Mouse (Mus musculus): Measurements from ENCODE around the gene Bcl2. TPM values are rescaled to one million over a fixed set of nuclear protein-coding genes. Genes with fewer than 3 reads are reported as not detected.
"Not testable (repeated sequence)": the region's sequence is repeated elsewhere in the genome, so short reads cannot be mapped to it uniquely, and the experiment has no call there.

Bcl2 gene
- polyA plus RNA-seq, 1 experiment from 2014 or later: 8.8 TPM

GRCm38 (mm10) chr1:106739810-106740209 lies 25.7 kb upstream of the Bcl2 start:
- H3K27me3 ChIP-seq (replicated peaks): no peaks in the 10 kb centered on the region
- 85% methylated on average over 5 of the region's 5 CpGs for WGBS
- no peak overlapping the region for H3K4me2 ChIP-seq
- H3K36me3 ChIP-seq: peaks cover 27% of the 10 kb centered on the region
- H3K27ac ChIP-seq (ENCODE audit: poor library complexity, severe bottlenecking): no peak overlapping the region
- H3K4me3 ChIP-seq: no peak overlapping the region
- no peaks in the 10 kb centered on the region for H3K9me3 ChIP-seq (replicated peaks)
- no peak for ATAC-seq (ENCODE audit: insufficient number of reproducible peaks, low FRiP score)
- no peak overlapping the region for H3K9ac ChIP-seq
- no peaks in the 10 kb centered on the region for H3K4me1 ChIP-seq (replicated peaks)

DNA sequence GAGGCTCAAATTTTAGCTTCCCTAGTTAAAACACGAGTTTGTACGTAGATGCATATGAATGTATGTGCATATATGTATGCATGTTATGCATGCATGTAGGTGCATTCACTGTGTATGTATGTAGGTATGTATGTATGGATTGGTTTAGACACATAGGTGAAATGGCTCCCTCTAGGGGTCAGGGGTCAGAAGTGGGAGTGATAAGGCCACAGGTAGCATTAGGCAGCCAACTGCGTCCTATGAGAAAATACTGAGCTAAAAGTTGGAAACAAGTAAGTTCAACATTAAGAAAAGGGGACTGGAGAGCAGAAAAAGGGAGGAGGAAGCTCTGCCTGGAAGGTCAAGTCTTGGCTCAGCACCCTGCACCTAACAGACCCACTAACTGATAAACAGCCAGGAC lies 24.0 kb upstream of the Bcl2 start:
- H3K4me2 ChIP-seq: no peak overlapping the region
- no peak for ATAC-seq (ENCODE audit: insufficient number of reproducible peaks, low FRiP score)
- WGBS: 81% methylated on average over 3 of the region's 3 CpGs
- H3K9ac ChIP-seq: no peak overlapping the region
- no peaks in the 10 kb centered on the region for H3K27me3 ChIP-seq (replicated peaks)
- no peaks in the 10 kb centered on the region for H3K9me3 ChIP-seq (replicated peaks)
- no peak overlapping the region for H3K27ac ChIP-seq (ENCODE audit: poor library complexity, severe bottlenecking)
- no peak overlapping the region for H3K4me3 ChIP-seq
- H3K4me1 ChIP-seq (replicated peaks): no peaks in the 10 kb centered on the region
- H3K36me3 ChIP-seq: peaks cover 36% of the 10 kb centered on the region

- Histone ChIP-seq H3K27me3 (replicated peaks) (no peaks in the 10 kb centered on the region), H3K9me3 (replicated peaks) (no peaks in the 10 kb centered on the region), H3K36me3 (peaks cover 34% of the 10 kb centered on the region), H3K4me1 (replicated peaks) (no peaks in the 10 kb centered on the region), H3K4me3 (no peak overlapping the region), H3K27ac (ENCODE audit: poor library complexity, severe bottlenecking) (no peak overlapping the region), H3K4me2 (no peak overlapping the region), H3K9ac (no peak overlapping the region)
- no peak for ATAC-seq (ENCODE audit: insufficient number of reproducible peaks, low FRiP score)
- WGBS: 89% methylated on average over 8 of the region's 8 CpGs
Observed at GRCm38 (mm10) chr1:106736211-106736610, 22.1 kb upstream of the Bcl2 start.

DNA sequence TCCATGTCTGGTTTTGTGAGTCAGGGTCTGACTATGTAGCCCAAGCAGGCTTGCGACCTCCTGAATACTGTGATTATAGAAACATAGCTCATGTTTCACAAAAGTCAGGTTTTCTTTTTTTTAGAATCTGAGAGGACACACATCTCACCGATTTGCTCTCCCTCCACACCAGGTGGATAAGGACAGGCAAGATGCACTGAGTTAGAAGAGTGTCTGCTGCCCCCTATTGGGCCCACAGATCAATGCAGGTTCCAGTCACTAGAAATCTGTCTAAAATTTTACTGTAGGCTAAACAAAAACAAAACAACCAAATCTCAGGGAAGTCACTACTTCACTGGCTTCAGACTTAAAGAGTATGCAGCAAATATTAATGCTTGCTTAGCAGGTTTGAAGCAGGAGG lies 21.5 kb upstream of the Bcl2 start:
- no peak overlapping the region for H3K27ac ChIP-seq (ENCODE audit: poor library complexity, severe bottlenecking)
- no peak overlapping the region for H3K4me3 ChIP-seq
- H3K4me2 ChIP-seq: no peak overlapping the region
- no peaks in the 10 kb centered on the region for H3K9me3 ChIP-seq (replicated peaks)
- no peak overlapping the region for H3K9ac ChIP-seq
- no peaks in the 10 kb centered on the region for H3K4me1 ChIP-seq (replicated peaks)
- WGBS: 62% methylated on average over 2 of the region's 2 CpGs
- ATAC-seq (ENCODE audit: insufficient number of reproducible peaks, low FRiP score): no peak
- H3K27me3 ChIP-seq (replicated peaks): no peaks in the 10 kb centered on the region
- peaks cover 32% of the 10 kb centered on the region for H3K36me3 ChIP-seq

GRCm38 (mm10) chr1:106722061-106722460 lies 8.0 kb upstream of the Bcl2 start:
- no peak for ATAC-seq (ENCODE audit: insufficient number of reproducible peaks, low FRiP score)
- Histone ChIP-seq H3K9ac (no peak overlapping the region), H3K4me2 (no peak overlapping the region), H3K9me3 (replicated peaks) (no peaks in the 10 kb centered on the region), H3K36me3 (peaks cover 5% of the 10 kb centered on the region; the same call in 1 of the 2 replicates), H3K4me1 (replicated peaks) (no peaks in the 10 kb centered on the region; the same call in 1 of the 2 replicates), H3K4me3 (no peak overlapping the region), H3K27me3 (replicated peaks) (no peaks in the 10 kb centered on the region), H3K27ac (ENCODE audit: poor library complexity, severe bottlenecking) (no peak overlapping the region)
- WGBS: 34% methylated on average over 5 of the region's 5 CpGs

DNA sequence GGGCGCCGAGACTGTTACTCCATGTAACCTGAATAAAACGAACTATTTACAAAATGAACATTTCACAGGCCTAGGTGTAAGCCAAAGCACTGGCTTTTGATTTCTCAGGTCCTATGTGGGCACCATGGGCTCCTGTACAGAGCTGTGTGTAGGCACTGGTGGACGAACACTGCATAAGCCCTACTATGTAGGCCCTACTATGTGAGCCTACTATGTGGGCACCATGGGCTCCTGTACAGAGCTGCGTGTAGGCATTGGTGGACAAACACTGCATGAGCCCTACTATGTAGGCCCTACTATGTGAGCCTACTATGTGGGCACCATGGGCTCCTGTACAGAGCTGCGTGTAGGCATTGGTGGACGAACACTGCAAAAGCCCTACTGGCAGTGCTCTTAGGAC lies 3.7 kb upstream of the Bcl2 start:
- WGBS: 65% methylated on average over 7 of the region's 7 CpGs
- not testable (repeated sequence) for H3K9ac ChIP-seq; H3K9me3 ChIP-seq (replicated peaks); H3K4me2 ChIP-seq; ATAC-seq (ENCODE audit: insufficient number of reproducible peaks, low FRiP score); H3K27me3 ChIP-seq (replicated peaks); H3K36me3 ChIP-seq; H3K27ac ChIP-seq (ENCODE audit: poor library complexity, severe bottlenecking); H3K4me3 ChIP-seq; H3K4me1 ChIP-seq (replicated peaks)

- no peak for ATAC-seq (ENCODE audit: insufficient number of reproducible peaks, low FRiP score)
- Histone ChIP-seq H3K27ac (ENCODE audit: poor library complexity, severe bottlenecking) (no peak overlapping the region), H3K4me3 (no peak overlapping the region), H3K4me2 (no peak overlapping the region), H3K4me1 (replicated peaks) (peaks cover 13% of the 10 kb centered on the region), H3K36me3 (no peaks in the 10 kb centered on the region), H3K27me3 (replicated peaks) (no peaks in the 10 kb centered on the region), H3K9me3 (replicated peaks) (no peaks in the 10 kb centered on the region), H3K9ac (0 out of 2 replicates have a peak overlapping the region, but pooled peaks have one; percentile 0)
- WGBS: 35% methylated on average over 7 of the region's 7 CpGs
Observed at GRCm38 (mm10) chr1:106717071-106717601, 3.1 kb upstream of the Bcl2 start.

- Histone ChIP-seq H3K9me3 (replicated peaks) (no peaks in the 10 kb centered on the region), H3K36me3 (no peaks in the 10 kb centered on the region), H3K27ac (ENCODE audit: poor library complexity, severe bottlenecking) (no peak overlapping the region), H3K4me2 (no peak overlapping the region), H3K27me3 (replicated peaks) (no peaks in the 10 kb centered on the region), H3K4me3 (no peak overlapping the region), H3K9ac (no peak overlapping the region), H3K4me1 (replicated peaks) (peaks cover 21% of the 10 kb centered on the region)
- WGBS: 83% methylated on average over 3 of the region's 3 CpGs
- ATAC-seq (ENCODE audit: insufficient number of reproducible peaks, low FRiP score): no peak
Observed at GRCm38 (mm10) chr1:106716141-106716540, 2.1 kb upstream of the Bcl2 start.

DNA sequence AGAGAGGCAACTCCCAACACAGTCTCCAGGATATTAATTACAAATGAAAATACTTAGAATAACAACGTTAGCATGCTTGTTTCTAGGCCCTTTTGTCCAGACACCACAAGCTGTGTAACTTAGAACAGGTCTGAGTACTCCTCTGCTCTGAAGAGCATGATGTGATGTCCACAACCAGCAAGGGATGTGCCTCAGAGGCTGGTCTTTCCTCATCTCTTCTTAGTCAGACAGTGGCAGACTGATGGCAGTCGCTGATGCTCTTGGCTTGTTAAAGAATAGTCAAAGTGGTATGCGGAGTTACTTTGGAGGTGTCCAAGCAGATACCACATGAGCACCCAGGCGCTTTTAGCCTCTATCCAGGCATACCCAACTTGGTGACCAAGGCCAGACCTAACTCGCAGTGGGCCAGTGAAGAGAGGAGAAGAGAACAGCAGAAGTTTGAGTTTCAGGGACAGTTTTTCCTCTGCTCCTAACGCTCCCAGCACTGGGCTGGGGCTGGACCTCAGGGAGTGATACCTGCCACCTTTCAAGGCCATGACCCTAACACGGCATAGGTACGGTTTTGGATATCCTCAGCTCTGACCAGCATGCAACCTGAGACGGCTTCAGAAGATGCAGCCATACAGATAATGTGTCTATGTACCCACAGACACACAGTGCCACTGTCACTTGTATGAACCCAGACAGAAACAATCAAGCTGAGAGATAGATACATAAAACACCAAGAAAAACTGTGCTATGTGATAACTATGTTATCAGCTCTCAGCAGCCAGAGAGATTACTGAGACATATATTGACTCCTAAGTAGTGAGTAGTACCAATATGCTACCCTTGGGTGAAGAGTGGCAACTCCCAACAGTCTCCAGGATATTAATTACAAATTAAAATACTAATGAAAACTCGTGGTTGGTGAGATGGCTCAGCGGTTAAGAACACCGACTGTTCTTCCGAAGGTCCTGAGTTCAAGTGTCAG lies 1.3 kb upstream of the Bcl2 start:
- 85% methylated on average over 13 of the region's 13 CpGs for WGBS
- no peak overlapping the region; the same call in 1 of the 2 replicates for H3K9ac ChIP-seq

DNA sequence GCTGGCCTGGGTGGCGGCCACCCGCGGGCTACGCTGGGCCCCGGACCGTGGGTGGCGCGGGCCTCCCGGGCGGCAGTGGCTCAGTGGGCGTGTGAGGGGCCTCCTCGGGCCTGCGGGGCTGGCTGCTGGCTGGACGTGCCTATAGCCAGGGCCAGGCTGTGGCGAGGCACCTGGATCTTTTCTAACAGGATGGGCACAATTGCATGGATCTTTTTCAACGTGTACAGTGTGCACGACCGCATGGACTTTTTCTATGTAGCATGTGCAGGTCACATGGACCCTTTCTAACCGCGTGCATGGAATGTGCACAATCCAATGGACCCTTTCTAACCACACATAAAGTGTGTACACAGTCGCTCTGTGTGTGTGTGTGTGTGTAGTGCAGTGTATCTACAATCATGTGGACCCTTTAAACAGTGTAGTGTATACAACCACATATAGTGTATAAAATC lies 482 bp upstream of the Bcl2 start:
- WGBS: 6% methylated on average over 21 of the region's 21 CpGs

More for the DNA sequence above, 1.3 kb upstream of the Bcl2 start:
- Histone ChIP-seq H3K4me3 (no peak overlapping the region), H3K27me3 (replicated peaks) (no peaks in the 10 kb centered on the region), H3K4me2 (peak overlapping the region; percentile 90; the same call in 1 of the 2 replicates), H3K9me3 (replicated peaks) (no peaks in the 10 kb centered on the region), H3K27ac (ENCODE audit: poor library complexity, severe bottlenecking) (no peak overlapping the region), H3K36me3 (no peaks in the 10 kb centered on the region), H3K4me1 (replicated peaks) (peaks cover 21% of the 10 kb centered on the region)
- ATAC-seq (ENCODE audit: insufficient number of reproducible peaks, low FRiP score): no peak

DNA sequence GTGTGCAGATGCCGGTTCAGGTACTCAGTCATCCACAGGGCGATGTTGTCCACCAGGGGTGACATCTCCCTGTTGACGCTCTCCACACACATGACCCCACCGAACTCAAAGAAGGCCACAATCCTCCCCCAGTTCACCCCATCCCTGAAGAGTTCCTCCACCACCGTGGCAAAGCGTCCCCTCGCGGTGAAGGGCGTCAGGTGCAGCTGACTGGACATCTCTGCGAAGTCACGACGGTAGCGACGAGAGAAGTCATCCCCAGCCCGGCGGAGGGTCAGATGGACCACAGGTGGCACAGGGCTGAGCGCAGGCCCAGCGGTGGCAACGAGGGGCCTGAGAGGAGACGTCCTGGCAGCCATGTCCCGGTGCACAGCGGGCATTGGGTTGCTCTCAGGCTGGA lies 1.7 kb downstream of the Bcl2 start:
- no peak for ATAC-seq (ENCODE audit: insufficient number of reproducible peaks, low FRiP score)
- Histone ChIP-seq H3K27me3 (replicated peaks) (no peaks in the 10 kb centered on the region), H3K4me3 (peak overlapping the region; percentile 83), H3K4me1 (replicated peaks) (peaks cover 31% of the 10 kb centered on the region), H3K27ac (ENCODE audit: poor library complexity, severe bottlenecking) (no peak overlapping the region), H3K9ac (peak overlapping the region; percentile 79), H3K36me3 (no peaks in the 10 kb centered on the region), H3K9me3 (replicated peaks) (no peaks in the 10 kb centered on the region), H3K4me2 (peak overlapping the region; percentile 100)
- 7% methylated on average over 22 of the region's 22 CpGs for WGBS

More for the DNA sequence above, 482 bp upstream of the Bcl2 start:
- H3K27ac ChIP-seq (ENCODE audit: poor library complexity, severe bottlenecking): peak overlapping the region; percentile 86
- ATAC-seq (ENCODE audit: insufficient number of reproducible peaks, low FRiP score): peak; percentile 69
- H3K27me3 ChIP-seq (replicated peaks): no peaks in the 10 kb centered on the region
- H3K4me1 ChIP-seq (replicated peaks): peaks cover 23% of the 10 kb centered on the region
- H3K4me3 ChIP-seq: peak overlapping the region; percentile 83
- no peaks in the 10 kb centered on the region for H3K9me3 ChIP-seq (replicated peaks)
- no peaks in the 10 kb centered on the region for H3K36me3 ChIP-seq
- H3K4me2 ChIP-seq: peak overlapping the region; percentile 90
- peak overlapping the region; percentile 87 for H3K9ac ChIP-seq
